Mouse (Mus musculus) embryo, embryonic 9.5 days (tissue): ENCODE measurements around the gene Zfp839.
A peak's percentile ranks its signal among the peaks of the same experiment; 100 is the strongest.
"Not testable (repeated sequence)": the region's sequence is repeated elsewhere in the genome, so short reads cannot be mapped to it uniquely, and the experiment has no call there.

Experiments used
- DNase-seq: peaks from one replicate; pipeline ENCODE4 v3.0.0-alpha.2; 2017; ENCODE audit errors: extremely low spot score

Zfp839 gene

DNA sequence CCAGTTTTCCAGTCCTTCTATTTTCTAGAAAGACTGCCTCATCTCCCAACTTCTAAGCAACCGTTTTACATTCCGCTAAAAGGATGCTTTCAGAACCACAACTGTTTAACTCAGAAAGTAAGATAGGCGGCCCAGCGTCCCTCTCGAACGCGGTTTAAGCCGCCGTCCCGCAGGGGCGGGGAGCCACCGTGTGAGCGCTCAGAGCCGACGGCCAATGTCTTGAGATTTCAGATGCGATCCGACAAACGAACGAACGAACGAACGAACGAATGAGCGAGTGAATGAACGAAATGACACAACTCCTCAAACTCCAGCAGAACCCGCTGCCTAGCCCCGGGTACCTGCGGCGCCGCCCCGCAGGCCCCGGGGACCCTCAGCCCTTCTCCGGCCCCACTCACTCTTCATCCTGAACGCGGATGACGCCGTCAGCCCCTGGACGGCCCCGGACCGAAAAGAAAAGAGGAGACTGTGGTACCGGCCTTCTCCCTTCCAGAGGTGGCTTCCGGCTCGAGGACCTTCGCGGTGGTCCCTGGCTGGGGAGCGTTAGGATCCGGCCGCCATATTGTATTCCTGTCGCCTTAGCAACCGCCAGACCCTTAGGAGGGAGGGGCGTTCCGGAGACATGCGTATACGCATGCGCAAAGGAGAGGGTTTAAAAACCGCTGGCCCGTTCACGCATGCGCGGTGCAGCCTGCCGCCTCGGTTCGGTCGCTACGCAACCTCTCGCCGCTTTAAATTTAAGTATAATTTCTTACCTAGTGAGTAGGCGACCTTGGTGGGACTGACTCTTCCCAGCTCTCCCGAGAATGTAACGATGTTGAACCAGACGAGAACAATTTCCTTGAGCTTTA is 9.5 kb upstream of the Zfp839 start, which contains the start of gene Mok:
Mok (minus strand) TSS at position 592 of the 851 bp plus-strand sequence.
- DNase-seq: peak; percentile 97

DNA sequence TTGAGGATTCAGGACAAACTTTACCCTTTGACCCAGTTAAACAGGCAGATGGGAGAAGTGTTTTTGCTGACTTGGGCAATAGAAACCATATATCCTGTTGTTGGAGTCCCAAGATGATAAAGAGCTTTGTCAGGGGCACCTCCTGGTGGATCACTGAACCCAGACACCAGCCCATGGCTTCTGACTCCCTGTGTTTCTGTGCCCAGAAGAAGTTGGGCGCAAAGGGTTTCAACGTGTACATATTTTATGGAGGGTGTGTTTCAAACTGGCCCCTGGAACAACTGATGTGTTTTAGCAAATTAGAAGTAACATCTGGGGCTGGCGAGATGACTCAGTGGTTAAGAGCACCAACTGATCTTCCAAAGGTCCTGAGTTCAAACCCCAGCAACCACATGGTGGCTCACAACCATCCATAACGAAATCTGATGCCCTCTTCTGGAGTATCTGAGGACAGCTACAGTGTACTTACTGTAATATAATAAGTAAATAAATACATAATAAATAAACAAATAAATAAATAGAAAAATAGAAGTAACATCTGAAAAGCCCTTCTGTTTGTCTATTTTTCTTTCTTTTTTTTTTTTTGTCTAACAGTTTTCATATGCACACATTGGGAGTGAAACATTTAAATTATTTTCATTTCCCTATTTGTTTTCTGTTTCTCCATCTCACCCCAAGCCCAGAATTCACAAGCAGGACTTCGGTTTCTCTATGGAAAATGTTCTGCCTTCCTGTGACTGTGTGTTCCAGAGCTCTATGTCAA is 8.1 kb upstream of the Zfp839 start:
- no peak for DNase-seq

DNA sequence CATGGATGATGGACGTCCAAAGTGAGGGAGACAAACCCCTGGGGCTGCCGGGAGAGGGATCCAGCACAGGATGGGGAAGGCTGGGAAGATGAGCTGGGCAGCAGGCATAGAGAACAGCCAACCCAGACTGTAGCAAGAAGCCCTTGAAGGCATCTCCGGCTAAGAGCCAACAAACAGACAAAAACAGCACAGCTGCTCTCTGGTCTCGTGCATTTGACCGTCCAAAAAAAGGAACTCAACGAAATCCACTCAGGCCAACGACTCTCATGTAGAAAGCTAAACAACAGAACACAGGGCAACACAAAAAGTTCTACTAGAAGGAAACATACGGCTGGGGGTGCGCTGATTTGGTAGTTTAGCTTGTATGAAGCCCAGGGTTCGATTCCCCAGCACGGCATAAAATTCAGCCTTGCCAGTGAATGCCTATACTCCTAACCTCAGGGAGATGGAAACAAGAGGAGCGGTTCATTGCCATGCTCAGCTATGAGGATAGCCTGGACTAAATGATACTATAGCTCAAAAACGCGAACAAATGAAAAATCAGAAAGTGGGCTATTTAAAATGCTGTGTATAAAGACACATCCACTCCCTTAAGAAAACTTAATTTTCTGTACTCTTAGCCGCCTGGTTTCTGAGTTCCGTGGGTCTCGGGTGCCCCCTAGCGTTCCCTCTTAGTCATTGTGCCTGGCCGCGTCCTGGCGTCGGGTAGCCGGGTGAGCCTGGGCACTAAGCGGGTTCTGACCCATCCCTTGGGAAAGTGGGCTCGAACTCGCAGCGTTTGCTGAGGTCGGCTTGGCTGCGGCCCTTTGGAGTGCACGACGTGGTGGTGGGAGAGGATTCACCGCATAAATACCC is 6.6 kb upstream of the Zfp839 start:
- peak; percentile 87 for DNase-seq

GRCm38 (mm10) chr12:110844227-110845130 is 5.6 kb upstream of the Zfp839 start:
- peak; percentile 23 for DNase-seq

DNA sequence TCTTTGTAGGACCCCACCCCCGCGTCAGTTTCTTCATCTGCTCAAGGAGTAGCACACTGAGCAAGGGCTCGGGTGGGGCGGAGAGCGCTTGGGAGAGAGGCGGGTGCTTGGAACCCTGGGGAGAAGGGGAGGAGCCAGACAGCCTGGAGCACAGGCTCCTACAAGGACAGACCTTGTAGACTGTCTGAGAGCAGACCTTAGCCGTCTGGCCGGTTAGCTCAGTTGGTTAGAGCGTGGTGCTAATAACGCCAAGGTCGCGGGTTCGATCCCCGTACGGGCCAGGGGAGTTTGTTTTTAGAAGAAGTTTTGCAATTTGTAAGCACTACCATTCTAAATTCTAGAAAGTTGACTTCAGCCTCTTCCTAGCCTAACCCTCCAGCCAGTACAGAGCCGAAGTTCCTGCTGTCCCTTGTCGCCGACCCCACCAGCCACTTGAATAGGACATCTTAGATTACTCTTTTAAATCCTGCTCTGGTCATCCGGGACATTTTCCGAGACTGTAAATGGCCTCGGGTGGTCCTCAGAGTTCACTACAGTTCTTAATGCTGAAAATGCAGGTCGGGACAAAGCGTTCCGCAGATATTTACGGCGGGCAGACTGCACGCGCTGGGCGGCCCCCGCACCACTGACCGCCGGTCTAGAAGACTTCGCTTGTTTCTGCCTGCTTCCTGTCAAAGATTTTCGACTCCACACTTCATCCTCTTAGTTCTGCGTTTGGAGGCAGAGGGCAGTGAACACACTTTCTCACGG is 4.7 kb upstream of the Zfp839 start:
- DNase-seq: peak; percentile 99

DNA sequence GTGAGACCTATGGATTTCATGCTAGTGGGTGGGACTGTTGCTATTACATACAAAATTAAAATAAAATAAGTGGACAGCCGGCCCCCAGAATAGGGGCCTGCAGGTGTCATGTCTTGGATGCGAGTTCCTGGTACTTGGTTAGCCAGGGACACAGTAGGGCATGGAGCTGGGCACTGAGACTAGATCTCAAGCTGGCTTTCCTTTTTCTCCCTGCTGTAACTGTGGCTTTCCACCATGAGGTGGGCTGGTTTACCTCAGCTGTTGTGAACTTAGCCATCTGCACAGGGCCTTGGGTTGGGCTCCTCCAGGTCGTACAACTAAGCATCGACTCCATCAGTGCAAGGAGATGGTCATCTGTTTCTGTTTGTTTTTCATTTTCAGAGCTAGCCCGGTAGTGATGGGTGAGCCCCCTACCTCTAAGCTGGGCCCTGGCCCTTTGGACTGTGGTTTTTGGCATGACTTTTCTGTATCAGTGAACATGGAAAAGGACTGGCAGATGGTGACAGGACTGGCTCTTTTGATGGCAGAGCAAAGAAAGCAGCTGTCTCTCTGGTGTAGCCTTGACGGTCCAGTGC is 3.8 kb upstream of the Zfp839 start:
- no peak for DNase-seq

- DNase-seq: no peak
Observed at GRCm38 (mm10) chr12:110850929-110851256, 840 bp downstream of the Zfp839 start.

DNA sequence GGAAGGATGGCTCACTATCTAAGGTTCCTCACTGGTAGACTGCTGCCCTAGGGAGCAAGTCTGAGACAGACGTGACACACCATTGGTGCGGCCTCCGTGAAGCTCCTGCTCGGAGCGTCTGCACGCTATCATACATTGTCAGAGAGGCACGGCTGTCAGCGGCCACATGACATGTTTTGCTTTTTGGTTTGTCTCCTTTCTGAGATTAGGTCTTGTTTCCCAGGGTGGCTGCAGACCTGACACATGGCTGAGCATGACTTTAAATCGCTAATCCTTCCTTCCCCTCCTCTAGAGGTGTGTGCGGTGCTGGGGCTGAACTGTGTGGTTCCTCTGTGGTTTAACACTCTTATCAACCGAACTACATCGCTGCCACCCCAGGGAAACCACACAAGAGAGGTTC is 1.4 kb downstream of the Zfp839 start:
- no peak for DNase-seq

DNA sequence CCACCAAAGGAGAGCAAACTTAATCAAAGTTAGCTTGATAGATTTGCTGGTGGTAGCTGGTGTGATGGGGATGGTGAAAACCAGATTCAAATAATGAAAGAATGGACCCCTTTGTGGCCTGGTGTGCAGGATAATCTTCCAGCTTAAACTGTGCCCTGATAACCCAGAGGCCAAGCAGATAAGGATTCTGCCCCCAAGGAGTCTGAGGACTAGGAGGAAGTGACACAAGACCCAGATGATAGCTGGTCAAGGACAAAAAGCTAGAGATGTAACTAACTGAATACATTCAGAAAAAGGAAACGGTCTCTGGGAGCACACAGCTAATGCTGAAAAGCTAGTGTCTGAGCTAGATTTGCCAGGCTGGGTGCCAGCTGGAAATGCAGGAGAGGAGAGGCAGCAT is 1.9 kb downstream of the Zfp839 start:
- no peak for DNase-seq

DNA sequence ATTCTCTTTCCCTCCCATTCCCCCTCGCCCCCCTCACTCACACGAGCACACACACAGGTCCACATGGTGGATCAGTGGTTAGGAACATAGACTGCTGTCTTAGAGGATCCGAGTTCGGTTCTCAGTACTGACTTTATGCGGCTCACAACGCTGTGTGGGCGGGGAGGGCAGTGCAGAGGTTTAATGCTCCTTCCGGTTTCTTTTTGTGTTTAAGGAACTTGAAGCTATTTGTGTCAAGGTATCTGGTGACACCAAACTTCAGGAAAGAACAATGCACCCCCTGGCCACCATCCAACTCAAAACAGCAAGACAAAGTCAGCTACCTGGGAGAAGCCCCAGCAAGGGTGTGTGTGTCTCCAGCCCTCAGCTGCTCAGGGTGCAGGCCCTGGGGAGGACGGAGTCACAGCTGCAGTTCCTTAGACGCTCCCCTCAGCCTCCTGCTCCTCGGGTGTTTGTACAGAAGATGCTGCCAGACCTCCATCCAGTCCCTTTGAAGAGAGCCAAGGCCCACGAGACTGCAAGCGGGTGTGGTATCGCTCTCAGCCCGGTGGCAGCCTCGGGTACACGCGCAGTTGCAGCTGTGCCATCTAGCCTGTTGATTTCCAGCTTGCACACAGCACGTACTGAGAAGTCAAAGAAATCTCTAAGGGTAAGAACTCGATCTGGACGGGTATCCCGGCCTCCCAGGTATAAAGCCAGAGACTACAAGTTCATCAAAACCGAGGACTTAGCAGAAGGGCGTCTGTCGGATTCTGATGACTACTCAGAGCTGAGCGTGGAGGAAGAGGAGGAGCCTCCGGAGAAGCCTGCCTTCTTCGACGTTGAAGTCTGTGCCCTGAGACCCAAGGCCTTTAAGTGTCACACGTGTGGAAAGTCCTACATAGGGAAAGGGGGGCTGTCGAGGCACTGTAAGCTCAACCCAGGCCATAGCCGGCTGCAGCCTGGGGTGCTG is 5.0 kb downstream of the Zfp839 start:
- DNase-seq: no peak

DNA sequence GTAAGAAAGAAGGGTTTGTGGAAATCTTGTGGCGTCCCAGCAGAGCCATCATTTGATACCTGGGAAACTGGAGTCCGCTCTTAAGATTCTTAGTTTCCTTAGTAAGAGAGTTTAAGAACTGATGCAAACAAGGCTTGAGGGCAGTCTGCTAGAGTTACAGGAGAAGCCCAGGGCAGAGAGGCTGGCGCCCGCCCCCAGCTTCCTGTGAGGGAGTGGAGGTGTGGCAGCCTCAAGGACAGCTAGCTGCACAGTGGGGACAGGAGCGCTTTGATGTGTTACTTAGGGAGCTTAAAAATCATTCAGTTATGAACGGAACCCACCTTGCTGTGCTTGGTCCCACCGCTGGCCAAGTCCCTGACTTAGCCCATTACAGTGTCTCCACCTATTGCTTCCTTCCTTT is 7.1 kb downstream of the Zfp839 start:
- DNase-seq: no peak

DNA sequence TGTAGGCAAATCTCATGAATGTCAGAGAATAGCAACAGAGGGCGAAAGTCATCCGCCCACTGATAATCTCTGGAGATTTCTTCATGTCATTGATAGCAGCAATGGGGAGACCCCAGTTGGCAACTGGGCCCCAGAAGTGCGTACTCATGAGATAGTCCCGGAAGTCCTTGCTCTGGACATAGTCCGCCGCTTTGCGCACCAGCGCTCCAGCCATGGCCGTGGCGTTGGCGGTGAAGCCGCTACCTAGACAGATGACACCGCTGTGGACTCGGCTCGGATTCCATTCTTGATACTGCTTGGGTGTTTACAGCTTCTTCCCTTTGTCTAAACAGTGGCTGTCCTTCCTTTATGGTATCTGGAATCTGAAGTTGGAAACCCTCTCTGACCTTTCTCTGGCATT is 8.6 kb downstream of the Zfp839 start:
- not testable (repeated sequence) for DNase-seq

DNA sequence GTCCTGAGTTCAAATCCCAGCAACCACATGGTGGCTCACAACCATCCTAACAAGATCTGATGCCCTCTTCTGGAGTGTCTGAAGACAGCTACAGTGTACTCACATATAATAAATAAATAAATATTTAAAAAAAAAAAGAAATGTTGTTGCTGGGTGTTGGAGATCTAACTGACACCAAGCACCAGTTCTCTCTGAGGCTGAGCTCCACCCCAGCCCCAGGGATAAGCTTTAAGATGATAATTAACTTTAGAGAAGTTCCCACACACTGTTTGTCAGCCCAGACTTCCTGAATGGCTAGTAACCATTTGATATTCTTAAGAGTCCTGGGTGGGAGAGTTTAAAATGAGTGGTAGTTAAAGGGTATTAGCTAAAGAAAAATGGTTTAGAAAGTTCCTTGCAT is 10.2 kb downstream of the Zfp839 start:
- no peak for DNase-seq

- no peak for DNase-seq
Observed at GRCm38 (mm10) chr12:110861256-110861655, 11.2 kb downstream of the Zfp839 start.

DNA sequence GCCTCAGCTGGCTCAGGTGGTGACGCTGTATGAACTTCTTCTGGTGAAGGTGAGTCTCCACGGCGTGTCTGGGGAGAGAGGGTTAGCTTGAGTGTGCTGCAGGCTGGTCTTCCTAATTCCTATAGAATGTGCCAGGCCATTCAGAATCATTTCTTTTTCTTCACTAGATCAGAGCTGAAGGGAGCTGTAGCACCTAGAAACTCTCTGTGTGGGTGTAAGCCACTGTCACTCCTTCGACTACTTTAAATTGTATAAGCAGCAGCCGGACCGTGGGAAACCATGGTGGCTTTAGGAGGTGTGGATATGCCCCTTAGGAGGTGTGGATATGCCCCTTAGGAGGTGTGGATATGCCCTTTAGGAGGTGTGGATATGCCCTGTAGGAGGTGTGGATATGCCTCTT is 14.0 kb downstream of the Zfp839 start:
- no peak for DNase-seq

DNA sequence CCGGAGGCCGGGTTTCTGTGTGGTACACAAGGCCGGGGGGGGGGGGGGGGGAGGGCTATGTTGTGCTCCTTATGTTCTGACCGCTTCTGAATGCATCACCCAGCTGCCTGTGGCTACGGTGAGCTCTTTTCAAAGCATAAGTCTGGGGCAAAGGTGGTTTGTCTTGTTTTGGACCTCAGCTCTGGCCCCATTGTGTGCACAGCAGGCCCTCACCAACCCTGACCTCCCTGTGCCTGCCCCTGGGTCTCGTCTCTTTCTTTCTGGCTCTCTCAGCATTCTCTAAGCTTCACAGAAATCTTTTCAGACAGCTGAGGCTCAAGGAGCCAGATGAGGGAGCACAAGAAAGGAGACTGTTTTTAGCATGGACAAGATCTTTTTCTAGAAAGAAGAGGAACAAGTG is 15.5 kb downstream of the Zfp839 start:
- DNase-seq: no peak

DNA sequence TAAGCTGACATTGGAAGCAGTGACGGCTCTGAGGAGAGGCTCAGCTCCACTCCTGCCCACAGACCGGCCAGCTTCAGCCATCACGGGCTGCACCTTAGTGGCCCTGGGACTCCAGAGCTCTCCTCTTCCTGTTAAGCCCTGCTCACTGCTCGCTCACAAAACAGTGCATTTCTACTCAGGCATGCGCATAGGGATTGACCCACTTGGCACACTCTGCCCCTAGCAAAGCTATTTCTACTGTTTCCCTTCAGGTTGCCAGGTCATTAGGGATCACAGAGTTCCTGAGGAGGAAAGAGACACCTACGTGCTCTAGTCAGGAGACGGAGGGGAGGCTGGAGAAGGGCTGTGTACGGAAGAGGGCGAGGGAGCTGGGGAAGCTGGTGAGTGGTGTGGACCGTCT is 15.9 kb downstream of the Zfp839 start:
- DNase-seq: no peak

- DNase-seq: no peak
Observed at GRCm38 (mm10) chr12:110870107-110870506, 20.1 kb downstream of the Zfp839 start.

DNA sequence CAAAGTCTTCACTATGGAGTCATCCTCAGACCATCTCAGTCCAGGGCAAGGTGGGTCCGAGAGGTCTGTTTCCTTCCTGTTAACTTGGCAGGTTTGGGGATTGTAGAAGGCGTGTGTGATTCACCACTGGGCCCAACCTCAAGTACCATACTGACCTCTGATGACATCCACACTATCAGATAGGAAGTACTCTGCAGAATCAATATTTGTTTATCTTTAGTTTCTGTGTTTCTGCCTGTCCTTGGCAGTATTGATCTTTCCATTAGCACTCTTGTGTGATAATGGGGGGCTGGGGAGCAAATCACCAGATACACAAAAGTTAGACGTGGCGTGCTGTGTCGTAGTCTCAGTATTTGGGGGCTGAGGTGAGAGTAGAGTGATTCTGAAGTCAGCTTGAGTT is 21.2 kb downstream of the Zfp839 start:
- no peak for DNase-seq
